Mouse (Mus musculus) cortical plate, adult 2 months (tissue): Measurements from ENCODE around the gene Pgap3. TPM values are rescaled to one million over a fixed set of nuclear protein-coding genes. Genes with fewer than 3 reads are reported as not detected.

Source experiments
- H3K27ac ChIP-seq: fragments of 200-500 bp; 2 replicates; pipeline ENCODE4 v1.5.1; 2012; ENCODE audit warnings: low read length, control low read depth, inconsistent platforms; ENCODE audit not compliant: insufficient read depth
- H3K4me1 ChIP-seq: fragments of 200-500 bp; 2 replicates; pipeline ENCODE4 v1.6.1; 2011; ENCODE audit warnings: low read length; ENCODE audit not compliant: control insufficient read depth, insufficient read depth
- H3K4me3 ChIP-seq: fragments of 200-500 bp; 2 replicates; pipeline ENCODE4 v1.5.1; 2011; ENCODE audit warnings: mild to moderate bottlenecking, low read length, control low read depth; ENCODE audit not compliant: insufficient read depth
- CTCF ChIP-seq: fragments of 200-500 bp; IDR thresholded peaks from 2 replicates; pipeline ENCODE4 v1.5.1; 2011; ENCODE audit warnings: mild to moderate bottlenecking, control low read depth, low read length; ENCODE audit not compliant: insufficient read depth; ENCODE audit errors: extremely low read depth
- POLR2A ChIP-seq: fragments of 200-500 bp; IDR thresholded peaks from 2 replicates; pipeline ENCODE4 v1.6.1; 2011; ENCODE audit warnings: mild to moderate bottlenecking, low read length, control low read depth; ENCODE audit not compliant: insufficient read depth; ENCODE audit errors: extremely low read depth
- polyA plus RNA-seq: library from polyadenylated mRNA; depleted of rRNA; stranded (reverse); fragments of >200 nt; gene quantifications from 2 replicates; pipeline ENCODE4 v1.2.3, GENCODE M21; 2012; rRNA removed

The Pgap3 gene
- 14.4 TPM in 2 replicates for polyA plus RNA-seq

GRCm38 (mm10) chr11:98400161-98400726 lies at the start of gene Pgap3:
Gene Pgap3, minus strand, starts transcription at chr11:98400490.
- H3K4me1 ChIP-seq, result no peaks in the 10 kb centered on the region; the same call in 1 of the 2 replicates
- peak within 1 kb of the TSS; percentile 78 for H3K27ac ChIP-seq
- peak within 1 kb of the TSS; percentile 44 for H3K4me3 ChIP-seq
- TF ChIP-seq POLR2A (peak; percentile 30; the same call in 1 of the 2 replicates), CTCF (no peak)

- H3K4me3 ChIP-seq, result no peak overlapping the region
- no peak for TF ChIP-seq CTCF
- TF ChIP-seq POLR2A, result no peak
- no peaks in the 10 kb centered on the region for H3K4me1 ChIP-seq
- H3K27ac ChIP-seq, result no peak overlapping the region
Observed at GRCm38 (mm10) chr11:98449419-98449818, 49.1 kb upstream of the Pgap3 start.

- H3K27ac ChIP-seq, result no peak overlapping the region
Observed at GRCm38 (mm10) chr11:98448191-98448790, 48.0 kb upstream of the Pgap3 start.

GRCm38 (mm10) chr11:98447475-98447834 lies 47.2 kb upstream of the Pgap3 start:
- Histone ChIP-seq H3K27ac (no peak overlapping the region), H3K4me3 (peak overlapping the region; percentile 21; the same call in 1 of the 2 replicates), H3K4me1 (no peaks in the 10 kb centered on the region)
- TF ChIP-seq POLR2A (no peak), CTCF (no peak)

More at GRCm38 (mm10) chr11:98448191-98448790, 48.0 kb upstream of the Pgap3 start:
- TF ChIP-seq POLR2A, result no peak
- Histone ChIP-seq H3K4me1 (no peaks in the 10 kb centered on the region), H3K4me3 (no peak overlapping the region; the same call in 1 of the 2 replicates)

GRCm38 (mm10) chr11:98446562-98447474 lies 46.5 kb upstream of the Pgap3 start:
- H3K4me1 ChIP-seq, result no peaks in the 10 kb centered on the region
- peak overlapping the region; percentile 21; the same call in 1 of the 2 replicates for H3K4me3 ChIP-seq
- no peak for TF ChIP-seq CTCF
- no peak overlapping the region for H3K27ac ChIP-seq

- Histone ChIP-seq H3K27ac (no peak within 1 kb of the TSS), H3K4me3 (peak within 1 kb of the TSS; percentile 21; the same call in 1 of the 2 replicates), H3K4me1 (no peaks in the 10 kb centered on the region)
- TF ChIP-seq POLR2A, result no peak
- no peak for TF ChIP-seq CTCF
Observed at GRCm38 (mm10) chr11:98446213-98446561, 45.9 kb upstream of the Pgap3 start, which contains the start of gene Grb7. Gene Grb7, plus strand, starts transcription at chr11:98446394.

GRCm38 (mm10) chr11:98445679-98446078 lies 45.4 kb upstream of the Pgap3 start:
- H3K4me1 ChIP-seq, result no peaks in the 10 kb centered on the region
- H3K27ac ChIP-seq, result no peak overlapping the region
- TF ChIP-seq CTCF (no peak), POLR2A (no peak)
- no peak overlapping the region for H3K4me3 ChIP-seq

GRCm38 (mm10) chr11:98445238-98445637 lies 44.9 kb upstream of the Pgap3 start:
- Histone ChIP-seq H3K4me1 (no peaks in the 10 kb centered on the region), H3K27ac (no peak overlapping the region)
- no peak for TF ChIP-seq POLR2A
- no peak for TF ChIP-seq CTCF

GRCm38 (mm10) chr11:98443688-98444087 lies 43.4 kb upstream of the Pgap3 start:
- Histone ChIP-seq H3K4me1 (no peaks in the 10 kb centered on the region), H3K27ac (no peak overlapping the region), H3K4me3 (no peak overlapping the region)
- TF ChIP-seq CTCF (no peak), POLR2A (no peak)

More at GRCm38 (mm10) chr11:98445238-98445637, 44.9 kb upstream of the Pgap3 start:
- H3K4me3 ChIP-seq, result no peak overlapping the region
